16 mouse cellular contexts compared by ENCODE assay signal in the genomic region with DNA sequence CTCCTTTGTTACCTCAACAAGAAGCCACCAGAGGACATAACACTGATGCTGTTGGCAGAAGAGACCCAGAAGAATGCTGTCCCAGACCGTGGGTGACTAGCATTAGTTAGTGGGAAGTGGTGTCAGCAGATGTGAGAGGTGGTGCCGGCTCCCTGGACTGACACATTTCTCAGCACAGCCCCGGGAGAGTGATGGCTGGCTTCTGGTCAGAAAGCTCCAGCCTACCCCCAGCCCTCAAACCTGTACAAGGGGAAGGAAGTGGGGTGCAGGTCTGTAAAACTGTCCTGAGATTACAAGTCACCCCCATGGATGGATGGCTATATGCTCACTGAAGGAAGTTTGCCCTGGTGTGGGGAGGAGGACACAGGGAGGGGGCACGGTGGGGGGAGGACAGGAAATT.
DNase-seq lines count a peak whose midpoint lies in the region; ATAC-seq and TF ChIP-seq lines count a peak whose summit lies in the region.
"Had no signal": no experiment of that assay in that cellular context is flagged by ENCODE, and none has a peak within 500 bp of the region (broad histone marks: within the 10 kb centered on the region; RNA-seq: fewer than 3 reads in every experiment).

No protein-coding gene starts in this region.

- ATAC-seq in forebrain, embryonic 11.5 days (replicated peaks; ENCODE audit: low FRiP score), result peak; percentile 37
- ATAC-seq in forebrain, postnatal 0 days, result no peak
- ATAC-seq in lung, embryonic 15.5 days (ENCODE audit: borderline replicate concordance, extremely low read depth, low FRiP score, low TSS enrichment), result peak; percentile 31; the same call in 1 of the 2 replicates
- ATAC-seq in granulocyte monocyte progenitor cell, adult 5-6 weeks (replicated peaks; ENCODE audit: poor library complexity, severe bottlenecking), result peak; percentile 23; the same call in 1 of the 2 replicates
- ATAC-seq in stomach, postnatal 0 days (ENCODE audit: low FRiP score, low TSS enrichment), result no peak
- ATAC-seq: intestine, embryonic 15.5 days had no signal

- no peak for TF ChIP-seq CTCF in forebrain, postnatal 0 days (IDR thresholded peaks at IDR 0.05; ENCODE audit: low read depth)
- TF ChIP-seq CTCF in stomach, postnatal 0 days (IDR thresholded peaks at IDR 0.05; ENCODE audit: low read depth), result no peak

- no peaks in the 10 kb centered on the region for H3K9me3 ChIP-seq in forebrain, embryonic 11.5 days (ENCODE audit: control insufficient read depth, low read length)
- no peaks in the 10 kb centered on the region for H3K9me3 ChIP-seq in forebrain, postnatal 0 days (ENCODE audit: low read length)
- no peaks in the 10 kb centered on the region for H3K9me3 ChIP-seq in lung, embryonic 15.5 days
- no peaks in the 10 kb centered on the region for H3K9me3 ChIP-seq in stomach, postnatal 0 days (ENCODE audit: control insufficient read depth, low read length)
- H3K9me3 ChIP-seq: intestine, embryonic 15.5 days; limb, embryonic 15.5 days; midbrain, embryonic 10.5 days; neural tube, embryonic 15.5 days had no signal

- no peak overlapping the region for H3K4me2 ChIP-seq in forebrain, embryonic 11.5 days (ENCODE audit: low read depth, low read length, severe bottlenecking)
- H3K4me2 ChIP-seq in forebrain, postnatal 0 days (ENCODE audit: low read depth), result no peak overlapping the region
- H3K4me2 ChIP-seq in lung, embryonic 15.5 days, result peak overlapping the region; percentile 33
- no peak overlapping the region for H3K4me2 ChIP-seq in stomach, postnatal 0 days (replicated peaks; ENCODE audit: low read depth)
- H3K4me2 ChIP-seq: intestine, embryonic 15.5 days; limb, embryonic 15.5 days; neural tube, embryonic 15.5 days had no signal

- H3K4me3 ChIP-seq in forebrain, embryonic 11.5 days (ENCODE audit: low read depth, low read length), result no peak overlapping the region
- H3K4me3 ChIP-seq in forebrain, postnatal 0 days (ENCODE audit: low read depth, low read length), result no peak overlapping the region
- no peak overlapping the region for H3K4me3 ChIP-seq in lung, embryonic 15.5 days
- no peak overlapping the region for H3K4me3 ChIP-seq in stomach, postnatal 0 days (ENCODE audit: low read depth, low read length)
- H3K4me3 ChIP-seq: intestine, embryonic 15.5 days; left cerebral cortex, adult 2 months; limb, embryonic 15.5 days; midbrain, embryonic 10.5 days; neural tube, embryonic 15.5 days had no signal

- no peak for TF ChIP-seq EP300 in stomach, postnatal 0 days (optimal IDR thresholded peaks at IDR 0.05)

- H3K9ac ChIP-seq in forebrain, embryonic 11.5 days (ENCODE audit: low read length), result 0 out of 2 replicates have a peak overlapping the region, but pooled peaks have one; percentile 4
- no peak overlapping the region for H3K9ac ChIP-seq in forebrain, postnatal 0 days
- H3K9ac ChIP-seq in lung, embryonic 15.5 days, result no peak overlapping the region
- no peak overlapping the region for H3K9ac ChIP-seq in stomach, postnatal 0 days (ENCODE audit: low read length)
- H3K9ac ChIP-seq: intestine, embryonic 15.5 days; limb, embryonic 15.5 days; neural tube, embryonic 15.5 days had no signal

- WGBS in forebrain, embryonic 11.5 days, result 61% methylated on average over 4 of the region's 4 CpGs
- WGBS in forebrain, postnatal 0 days, result 45% methylated on average over 4 of the region's 4 CpGs
- WGBS in lung, embryonic 15.5 days, result 33% methylated on average over 4 of the region's 4 CpGs
- WGBS in stomach, postnatal 0 days, result 49% methylated on average over 4 of the region's 4 CpGs

- no peak for DNase-seq in forebrain, embryonic 11.5 days (ENCODE audit: low spot score)
- no peak for DNase-seq in forebrain, postnatal 0 days
- DNase-seq in lung, postnatal 10 days, result no peak
- peak; percentile 49 for DNase-seq in splenic B cell, adult 2 months (ENCODE audit: low read depth, low spot score)
- no peak for DNase-seq in cerebellum, postnatal 25 days
- no peak for DNase-seq in stomach, postnatal 0 days (ENCODE audit: low spot score)
- DNase-seq: cerebellum, adult 18-20 months; gastrocnemius, postnatal 25 days; thymus, adult 2 months had no signal

- no peaks in the 10 kb centered on the region for H3K27me3 ChIP-seq in forebrain, embryonic 11.5 days (ENCODE audit: control insufficient read depth, insufficient read depth, low read length)
- no peaks in the 10 kb centered on the region; the same call in 1 of the 2 replicates for H3K27me3 ChIP-seq in forebrain, postnatal 0 days (ENCODE audit: insufficient read depth, low read length)
- no peaks in the 10 kb centered on the region for H3K27me3 ChIP-seq in lung, embryonic 15.5 days
- H3K27me3 ChIP-seq in splenic B cell, adult 2 months (ENCODE audit: control insufficient read depth, insufficient read depth, low read length, poor library complexity, severe bottlenecking), result no peaks in the 10 kb centered on the region
- no peaks in the 10 kb centered on the region for H3K27me3 ChIP-seq in stomach, postnatal 0 days (ENCODE audit: control insufficient read depth, insufficient read depth, low read length)
- H3K27me3 ChIP-seq: intestine, embryonic 15.5 days; limb, embryonic 15.5 days; neural tube, embryonic 15.5 days had no signal

- H3K27ac ChIP-seq in forebrain, embryonic 11.5 days (ENCODE audit: low read depth, low read length), result no peak overlapping the region
- H3K27ac ChIP-seq in forebrain, postnatal 0 days (ENCODE audit: low read depth, low read length), result no peak overlapping the region
- peak overlapping the region; percentile 27; the same call in 1 of the 2 replicates for H3K27ac ChIP-seq in lung, embryonic 15.5 days
- no peak overlapping the region for H3K27ac ChIP-seq in stomach, postnatal 0 days (replicated peaks)
- H3K27ac ChIP-seq: intestine, embryonic 15.5 days; left cerebral cortex, adult 2 months; limb, embryonic 15.5 days; neural tube, embryonic 15.5 days had no signal

- H3K36me3 ChIP-seq in forebrain, embryonic 11.5 days (ENCODE audit: control insufficient read depth, insufficient read depth, low read length), result no peaks in the 10 kb centered on the region
- H3K36me3 ChIP-seq in forebrain, postnatal 0 days (ENCODE audit: insufficient read depth), result no peaks in the 10 kb centered on the region
- H3K36me3 ChIP-seq in lung, embryonic 15.5 days, result no peaks in the 10 kb centered on the region
- H3K36me3 ChIP-seq in splenic B cell, adult 2 months (ENCODE audit: control insufficient read depth, insufficient read depth, low read length, poor library complexity, severe bottlenecking), result no peaks in the 10 kb centered on the region
- H3K36me3 ChIP-seq in stomach, postnatal 0 days (ENCODE audit: control insufficient read depth, insufficient read depth, low read length), result no peaks in the 10 kb centered on the region
- H3K36me3 ChIP-seq: intestine, embryonic 15.5 days; limb, embryonic 15.5 days; midbrain, embryonic 10.5 days; neural tube, embryonic 15.5 days had no signal

- 0 out of 2 replicates have a peak, but pooled peaks cover 3% of the 10 kb centered on the region for H3K4me1 ChIP-seq in forebrain, embryonic 11.5 days (replicated peaks; ENCODE audit: control insufficient read depth, insufficient read depth, low read length)
- H3K4me1 ChIP-seq in forebrain, postnatal 0 days (ENCODE audit: insufficient read depth), result no peaks in the 10 kb centered on the region
- H3K4me1 ChIP-seq in lung, embryonic 15.5 days, result peaks cover 13% of the 10 kb centered on the region; the same call in 1 of the 2 replicates
- no peaks in the 10 kb centered on the region for H3K4me1 ChIP-seq in stomach, postnatal 0 days (replicated peaks; ENCODE audit: control insufficient read depth, insufficient read depth)

Comparison
In these comparisons a context has a peak if more than half of its experiments do, and no peak if none do; other contexts are left out.
1. ATAC-seq: peak in forebrain, embryonic 11.5 days (single experiment), lung, embryonic 15.5 days (single experiment) and granulocyte monocyte progenitor cell, adult 5-6 weeks (single experiment); none in forebrain, postnatal 0 days (single experiment) and stomach, postnatal 0 days (single experiment).